Mouse (Mus musculus) liver, adult 2 months (tissue): ENCODE results near the gene Zfp367.

ENCODE experiments used
- CTCF ChIP-seq: fragments of 200-500 bp; IDR thresholded peaks from 2 replicates; pipeline ENCODE4 v1.5.1; 2011; ENCODE audit warnings: low read depth, low read length, control low read depth
- POLR2A ChIP-seq: fragments of 200-500 bp; IDR thresholded peaks from 2 replicates; pipeline ENCODE4 v1.6.1; 2011; ENCODE audit warnings: low read length, control low read depth; ENCODE audit not compliant: insufficient read depth; ENCODE audit errors: extremely low read depth

GRCm38 (mm10) chr13:64180888-64181287 is 27.9 kb upstream of the Zfp367 start:
- TF ChIP-seq POLR2A (no peak), CTCF (peak; percentile 33; the same call in 1 of the 2 replicates)
